Mouse (Mus musculus) E14TG2a.4 (cell line): ENCODE measurements around the gene Endog.

Source experiments
- CTCF ChIP-seq: conservative IDR thresholded peaks from 2 replicates; pipeline ENCODE4 v1.5.1; 2014; ENCODE audit warnings: low read length
- NANOG ChIP-seq: IDR thresholded peaks from 2 replicates; pipeline ENCODE4 v1.6.1; 2014; ENCODE audit warnings: borderline replicate concordance, low read length, mixed read lengths

DNA sequence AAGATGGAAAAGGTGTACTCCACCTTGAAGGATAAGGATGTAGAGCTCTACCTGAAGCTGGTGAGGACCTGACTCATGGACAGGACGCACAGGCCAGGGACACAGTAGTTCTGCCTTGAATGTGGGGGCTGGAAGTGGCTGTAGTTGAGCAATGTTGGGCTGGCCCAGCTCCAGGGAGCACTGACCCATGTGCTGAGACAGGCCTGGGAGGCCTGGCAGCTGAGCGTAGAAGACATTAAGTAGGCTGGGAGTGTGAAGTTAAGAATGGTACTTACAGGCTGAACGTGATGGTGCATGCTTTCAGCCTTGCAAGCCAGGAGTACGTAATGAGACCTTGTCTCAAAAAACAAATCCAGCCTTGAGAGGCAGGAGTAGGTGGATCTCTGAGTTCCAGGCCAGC lies 23.8 kb upstream of the Endog start:
- TF ChIP-seq CTCF (no peak), NANOG (no peak)
